Mouse (Mus musculus): ENCODE data around the gene Ndufaf2.

- TF ChIP-seq CTCF (IDR thresholded peaks at IDR 0.05) (no peak), POLR2A (IDR thresholded peaks at IDR 0.05; ENCODE audit: insufficient read depth, low read depth, low read length) (no peak), EP300 (IDR thresholded peaks at IDR 0.05; ENCODE audit: insufficient read depth, low read depth, low read length) (no peak)
Observed at GRCm38 (mm10) chr13:108039375-108039774, 119.0 kb downstream of the Ndufaf2 start.

Data from heart, adult 2 months (tissue).